Mouse (Mus musculus): ENCODE results near the gene Lyst. TPM values are rescaled to one million over a fixed set of nuclear protein-coding genes. Genes with fewer than 3 reads are reported as not detected.
A peak's percentile ranks its signal among the peaks of the same experiment; 100 is the strongest.

The Lyst gene
- total and polyA plus RNA-seq, 3 experiments, result 2.9 to 3.1 TPM; not detected in 1

DNA sequence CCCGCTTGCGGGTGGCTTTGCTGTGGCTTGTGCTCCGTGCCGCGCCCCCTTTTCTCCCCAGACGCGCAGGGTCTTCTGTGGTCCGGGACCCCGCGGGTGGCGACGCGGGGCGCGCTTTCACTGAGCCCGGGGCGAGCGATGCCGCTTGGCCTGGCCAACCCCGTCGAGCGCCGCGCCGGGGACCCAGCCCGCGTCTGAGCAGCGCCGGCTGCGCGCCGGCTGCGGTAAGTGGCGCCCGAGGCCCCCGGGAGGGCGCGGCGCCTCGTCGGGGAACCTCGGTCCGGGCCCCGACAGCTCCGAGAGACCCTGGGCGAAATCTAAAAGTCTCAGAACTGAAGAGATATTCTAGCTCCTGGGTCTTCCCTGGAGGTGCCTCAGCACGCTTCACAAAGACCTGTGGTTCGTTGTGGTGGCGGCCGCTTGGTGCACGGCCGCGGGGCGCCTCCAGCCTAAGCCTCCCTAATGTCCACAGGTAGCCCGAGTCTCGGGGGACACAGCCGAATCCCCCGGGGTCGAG is 194.3 kb downstream of the Lyst start:
- no peak overlapping the region; the same call in 1 of the 2 replicates for H3K9ac ChIP-seq (ENCODE audit: control insufficient read depth, low read depth, low read length, poor library complexity, severe bottlenecking)
- H3K36me3 ChIP-seq (ENCODE audit: control insufficient read depth in 1 of 2, insufficient read depth in 2 of 2, low read length in 2 of 2), result no peaks in the 10 kb centered on the region
- H3K4me3 ChIP-seq (ENCODE audit: control insufficient read depth in 1 of 2, insufficient read depth in 1 of 2, low read depth in 2 of 2, low read length in 2 of 2), result peak overlapping the region in 1 of 2 experiments; percentile 16; a peak in 2 of 4 replicates
- TF ChIP-seq USF2 (IDR thresholded peaks at IDR 0.05; ENCODE audit: borderline replicate concordance in 1 of 2, insufficient read depth in 1 of 2, low read depth in 1 of 2, low read length in 2 of 2) (no peak), NRF1 (IDR thresholded peaks at IDR 0.05; ENCODE audit: insufficient read depth, low read depth, low read length, poor library complexity, severe bottlenecking) (no peak), POLR2AphosphoS2 (IDR thresholded peaks at IDR 0.05; ENCODE audit: low read length) (no peak), TCF12 (IDR thresholded peaks at IDR 0.05; ENCODE audit: low read depth, low read length) (no peak), MXI1 (IDR thresholded peaks at IDR 0.05; ENCODE audit: low read depth, low read length) (no peak), MAX (IDR thresholded peaks at IDR 0.05; ENCODE audit: low read length) (no peak), E2F4 (IDR thresholded peaks at IDR 0.05; ENCODE audit: borderline replicate concordance, low read depth, low read length) (no peak), MAZ (IDR thresholded peaks at IDR 0.05; ENCODE audit: low read depth, low read length) (no peak), ZKSCAN1 (IDR thresholded peaks at IDR 0.05; ENCODE audit: low read depth, low read length) (no peak), GATA1 (IDR thresholded peaks at IDR 0.05; ENCODE audit: low read depth, low read length) (no peak), CTCF (IDR thresholded peaks at IDR 0.05 in 2 of 3, conservative IDR thresholded peaks at IDR 0.05 in 1 of 3; ENCODE audit: control insufficient read depth in 1 of 3, insufficient read depth in 1 of 3, low read depth in 2 of 3, low read length in 3 of 3, poor library complexity in 1 of 3, severe bottlenecking in 1 of 3) (no peak), GABPA (IDR thresholded peaks at IDR 0.05; ENCODE audit: low read depth, low read length) (no peak), HCFC1 (IDR thresholded peaks at IDR 0.05; ENCODE audit: low read depth, low read length) (no peak), KAT2A (conservative IDR thresholded peaks at IDR 0.05; ENCODE audit: low read depth, low read length) (no peak), ZMIZ1 (IDR thresholded peaks at IDR 0.05; ENCODE audit: low read depth, low read length) (no peak), MYB (IDR thresholded peaks at IDR 0.05; ENCODE audit: low read depth, low read length) (no peak), MEF2A (IDR thresholded peaks at IDR 0.05; ENCODE audit: extremely low read depth, insufficient replicate concordance, low read depth, low read length, poor library complexity, severe bottlenecking) (no peak), RAD21 (IDR thresholded peaks at IDR 0.05; ENCODE audit: low read depth, low read length) (no peak)
- DNase-seq (ENCODE audit: low read depth, low spot score), result no peak
- H3K27me3 ChIP-seq (ENCODE audit: control insufficient read depth in 1 of 2, insufficient read depth in 2 of 2, low read length in 2 of 2), result no peaks in the 10 kb centered on the region
- H3K79me2 ChIP-seq (ENCODE audit: control insufficient read depth, insufficient read depth, low read length, poor library complexity), result no peaks in the 10 kb centered on the region
- H3K4me1 ChIP-seq (ENCODE audit: control insufficient read depth in 1 of 2, insufficient read depth in 2 of 2, low read length in 2 of 2), result no peaks in the 10 kb centered on the region
- no peaks in the 10 kb centered on the region for H3K9me3 ChIP-seq (replicated peaks; ENCODE audit: insufficient read depth, low read length)
- H3K27ac ChIP-seq (ENCODE audit: control insufficient read depth, low read depth, low read length), result no peak overlapping the region

DNA sequence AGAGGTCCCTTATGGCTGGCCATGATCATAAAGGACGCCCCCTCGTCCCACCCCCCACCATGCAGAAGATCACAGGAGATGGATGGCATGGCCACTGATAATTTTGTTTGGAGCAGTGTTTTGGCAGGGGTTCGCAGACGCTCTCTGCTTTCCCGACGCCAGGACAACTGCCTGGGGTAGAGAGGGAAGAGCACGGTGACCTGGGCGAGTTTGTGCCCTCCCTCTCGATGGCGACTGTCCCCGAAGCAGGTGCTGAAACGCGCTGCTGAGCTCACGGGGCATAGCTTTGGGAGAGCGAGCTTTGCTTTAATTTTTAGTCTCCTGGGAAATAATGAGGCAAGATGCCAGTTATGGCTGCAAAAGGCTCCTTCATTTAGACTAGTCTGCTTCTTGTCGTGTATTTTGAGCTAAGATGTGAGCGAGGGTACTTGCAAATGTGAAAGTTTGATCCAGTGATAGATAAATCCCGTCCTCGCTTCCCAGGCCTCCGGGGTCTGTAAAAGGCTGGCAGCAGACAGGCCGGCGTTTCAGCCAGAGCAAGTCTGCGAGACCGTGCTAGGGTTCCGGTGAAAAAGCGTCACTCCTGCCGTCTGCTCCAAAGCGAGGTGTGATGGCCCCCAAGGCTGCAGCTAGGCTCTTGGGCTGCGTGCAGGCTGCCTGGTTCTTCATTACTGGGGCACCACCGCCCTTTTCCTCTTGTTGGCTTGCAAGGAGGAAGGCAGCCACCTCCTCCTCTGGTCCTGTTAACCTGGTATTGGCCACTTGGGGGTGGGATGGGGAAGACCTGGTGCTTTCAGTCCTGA is 195.0 kb downstream of the Lyst start:
- no peak overlapping the region for H3K9ac ChIP-seq (ENCODE audit: control insufficient read depth, low read depth, low read length, poor library complexity, severe bottlenecking)
- no peak overlapping the region for H3K27ac ChIP-seq (ENCODE audit: control insufficient read depth, low read depth, low read length)
- no peaks in the 10 kb centered on the region for H3K4me1 ChIP-seq (ENCODE audit: control insufficient read depth in 1 of 2, insufficient read depth in 2 of 2, low read length in 2 of 2)
- H3K36me3 ChIP-seq (ENCODE audit: control insufficient read depth in 1 of 2, insufficient read depth in 2 of 2, low read length in 2 of 2), result no peaks in the 10 kb centered on the region
- H3K79me2 ChIP-seq (ENCODE audit: control insufficient read depth, insufficient read depth, low read length, poor library complexity), result no peaks in the 10 kb centered on the region
- H3K27me3 ChIP-seq (ENCODE audit: control insufficient read depth in 1 of 2, insufficient read depth in 2 of 2, low read length in 2 of 2), result no peaks in the 10 kb centered on the region
- no peaks in the 10 kb centered on the region for H3K9me3 ChIP-seq (replicated peaks; ENCODE audit: insufficient read depth, low read length)
- DNase-seq (ENCODE audit: low read depth, low spot score), result no peak
- no peak overlapping the region for H3K4me3 ChIP-seq (ENCODE audit: control insufficient read depth in 1 of 2, insufficient read depth in 1 of 2, low read depth in 2 of 2, low read length in 2 of 2)
- no peak for TF ChIP-seq POLR2AphosphoS5 (IDR thresholded peaks at IDR 0.05; ENCODE audit: borderline replicate concordance, low read depth, low read length)
- TF ChIP-seq MXI1 (IDR thresholded peaks at IDR 0.05; ENCODE audit: low read depth, low read length), result no peak
